Comparison of ENCODE assay signal across 19 mouse cellular contexts in genomic region chr9:99878588-99878987, GRCm38 (mm10). TPM values are rescaled to one million over a fixed set of nuclear protein-coding genes. Genes with fewer than 3 reads are reported as not detected.
"Had no signal": no experiment of that assay in that cellular context is flagged by ENCODE, and none has a peak within 500 bp of the region (broad histone marks: within the 10 kb centered on the region; RNA-seq: fewer than 3 reads in every experiment).

No protein-coding gene starts in this region.

- DNase-seq: kidney, adult 2 months; kidney, postnatal 14 days; left cerebral cortex, postnatal 4 days; lung, adult 18-20 months; lung, postnatal 4 days; right cerebral cortex, postnatal 4 days; spleen, adult 18-20 months; thymus, postnatal 36 days had no signal

- H3K36me3 ChIP-seq: kidney, embryonic 15.5 days; limb, embryonic 13.5 days; midbrain, embryonic 12.5 days; neural tube, embryonic 12.5 days; stomach, embryonic 15.5 days had no signal

- H3K9ac ChIP-seq: kidney, embryonic 15.5 days; limb, embryonic 13.5 days; liver, embryonic 14.5 days; midbrain, embryonic 12.5 days; neural tube, embryonic 12.5 days; stomach, embryonic 15.5 days had no signal

- H3K9me3 ChIP-seq: kidney, embryonic 15.5 days; limb, embryonic 13.5 days; midbrain, embryonic 12.5 days; neural tube, embryonic 12.5 days; stomach, embryonic 15.5 days had no signal

- H3K4me3 ChIP-seq: kidney, embryonic 15.5 days; midbrain, embryonic 12.5 days; myocyte; neural tube, embryonic 12.5 days; stomach, embryonic 15.5 days had no signal

- H3K4me2 ChIP-seq: kidney, embryonic 15.5 days; midbrain, embryonic 12.5 days; neural tube, embryonic 12.5 days; stomach, embryonic 15.5 days had no signal

- H3K27ac ChIP-seq: kidney, embryonic 15.5 days; limb, embryonic 13.5 days; liver, embryonic 14.5 days; midbrain, embryonic 12.5 days; neural tube, embryonic 12.5 days; stomach, embryonic 15.5 days had no signal

- ATAC-seq: intestine, embryonic 16.5 days had no signal

RNA-seq across cellular contexts. Expression of gene Sox14, which starts 2.6 kb away (rescaled TPM):
- polyA plus RNA-seq: intestine, embryonic 16.5 days; kidney, adult 2 months; kidney, embryonic 15.5 days; large intestine, adult 2 months; liver, adult 2 months; liver, embryonic 14.5 days; myocyte; thymus, postnatal 0 days had no signal
